Mouse (Mus musculus) urinary bladder, postnatal 10 days (tissue): Measurements from ENCODE around the gene Rassf6.
"Not testable (repeated sequence)": the region's sequence is repeated elsewhere in the genome, so short reads cannot be mapped to it uniquely, and the experiment has no call there.

ENCODE experiments used
- DNase-seq: peaks from one replicate; pipeline ENCODE4 v3.0.0; 2022; ENCODE audit warnings: low spot score

The Rassf6 gene

GRCm38 (mm10) chr5:90624708-90625425, 15.6 kb downstream of the Rassf6 start:
- DNase-seq: no peak

- DNase-seq: no peak
Measured at GRCm38 (mm10) chr5:90623209-90623608, 17.2 kb downstream of the Rassf6 start.

GRCm38 (mm10) chr5:90621726-90622125, 18.7 kb downstream of the Rassf6 start:
- DNase-seq: no peak

- no peak for DNase-seq
Measured at GRCm38 (mm10) chr5:90621316-90621715, 19.1 kb downstream of the Rassf6 start.

GRCm38 (mm10) chr5:90617859-90618258, 22.6 kb downstream of the Rassf6 start:
- DNase-seq: no peak

GRCm38 (mm10) chr5:90612751-90613150, 27.7 kb downstream of the Rassf6 start:
- not testable (repeated sequence) for DNase-seq

- no peak for DNase-seq
Measured at GRCm38 (mm10) chr5:90611996-90612611, 28.4 kb downstream of the Rassf6 start.

- no peak for DNase-seq
Measured at GRCm38 (mm10) chr5:90611388-90611787, 29.1 kb downstream of the Rassf6 start.

GRCm38 (mm10) chr5:90608906-90609305, 31.6 kb downstream of the Rassf6 start:
- no peak for DNase-seq

- no peak for DNase-seq
Measured at GRCm38 (mm10) chr5:90603407-90603923, 37.0 kb downstream of the Rassf6 start.

GRCm38 (mm10) chr5:90601469-90601868, 39.0 kb downstream of the Rassf6 start:
- DNase-seq: no peak

GRCm38 (mm10) chr5:90596155-90596554, 44.3 kb downstream of the Rassf6 start:
- DNase-seq: no peak

- no peak for DNase-seq
Measured at GRCm38 (mm10) chr5:90594945-90595344, 45.5 kb downstream of the Rassf6 start.

- no peak for DNase-seq
Measured at GRCm38 (mm10) chr5:90591936-90592335, 48.5 kb downstream of the Rassf6 start.

GRCm38 (mm10) chr5:90590676-90591075, 49.8 kb downstream of the Rassf6 start:
- no peak for DNase-seq

GRCm38 (mm10) chr5:90588708-90589595, 51.5 kb downstream of the Rassf6 start:
- DNase-seq: no peak

- DNase-seq: no peak
Measured at GRCm38 (mm10) chr5:90588104-90588503, 52.4 kb downstream of the Rassf6 start.

GRCm38 (mm10) chr5:90586511-90586910, 53.9 kb downstream of the Rassf6 start:
- no peak for DNase-seq

GRCm38 (mm10) chr5:90584799-90585198, 55.7 kb downstream of the Rassf6 start:
- DNase-seq: no peak

GRCm38 (mm10) chr5:90582179-90582578, 58.3 kb downstream of the Rassf6 start:
- no peak for DNase-seq

GRCm38 (mm10) chr5:90579556-90579955, 60.9 kb downstream of the Rassf6 start:
- no peak for DNase-seq

GRCm38 (mm10) chr5:90577751-90578150, 62.7 kb downstream of the Rassf6 start:
- no peak for DNase-seq
